Mouse (Mus musculus): Measurements from ENCODE around the gene Thra.

- no peak for TF ChIP-seq CTCF (IDR thresholded peaks at IDR 0.05; ENCODE audit: low read depth)
- TF ChIP-seq EP300 (optimal IDR thresholded peaks at IDR 0.05), result no peak
Measured at GRCm38 (mm10) chr11:98784139-98784538, 43.7 kb downstream of the Thra start.

Data from stomach, postnatal 0 days (tissue).